Comparison of ENCODE assay signal across 9 mouse cellular contexts in genomic region chr1:75289376-75289775, GRCm38 (mm10). TPM values are rescaled to one million over a fixed set of nuclear protein-coding genes. Genes with fewer than 3 reads are reported as not detected.
DNase-seq lines count a peak whose midpoint lies in the region; ATAC-seq and TF ChIP-seq lines count a peak whose summit lies in the region.
"Had no signal": no experiment of that assay in that cellular context is flagged by ENCODE, and none has a peak within 500 bp of the region (broad histone marks: within the 10 kb centered on the region; RNA-seq: fewer than 3 reads in every experiment).

No protein-coding gene starts in this region.

- H3K27me3 ChIP-seq in kidney, embryonic 15.5 days, result 0 out of 2 replicates have a peak, but pooled peaks cover 3% of the 10 kb centered on the region
- no peaks in the 10 kb centered on the region for H3K27me3 ChIP-seq in midbrain, embryonic 16.5 days (ENCODE audit: control insufficient read depth, insufficient read depth, low read depth, low read length)

- H3K4me2 ChIP-seq in kidney, embryonic 15.5 days, result no peak overlapping the region
- peak overlapping the region; percentile 33; the same call in 1 of the 2 replicates for H3K4me2 ChIP-seq in midbrain, embryonic 16.5 days (ENCODE audit: low read length)

- no peak overlapping the region for H3K9ac ChIP-seq in kidney, embryonic 15.5 days
- H3K9ac ChIP-seq in midbrain, embryonic 16.5 days (ENCODE audit: low read depth, low read length), result peak overlapping the region; percentile 49; the same call in 1 of the 2 replicates

- TF ChIP-seq CTCF in lung, adult 2 months (IDR thresholded peaks at IDR 0.05; ENCODE audit: insufficient read depth, low read length), result no peak

- ATAC-seq in kidney, embryonic 15.5 days (replicated peaks; ENCODE audit: low FRiP score), result 0 out of 2 replicates have a peak, but pooled peaks have one; percentile 33
- ATAC-seq in midbrain, embryonic 16.5 days, result peak; percentile 95

- no peak overlapping the region for H3K27ac ChIP-seq in kidney, embryonic 15.5 days
- H3K27ac ChIP-seq in midbrain, embryonic 16.5 days (ENCODE audit: low read length), result peak overlapping the region; percentile 85

- no peak for TF ChIP-seq POLR2A in lung, adult 2 months (IDR thresholded peaks at IDR 0.05; ENCODE audit: borderline replicate concordance, extremely low read depth, low read depth, low read length)

- no peaks in the 10 kb centered on the region for H3K9me3 ChIP-seq in kidney, embryonic 15.5 days (replicated peaks)
- no peaks in the 10 kb centered on the region for H3K9me3 ChIP-seq in midbrain, embryonic 16.5 days (replicated peaks; ENCODE audit: control insufficient read depth, low read length, poor library complexity, severe bottlenecking)

- H3K36me3 ChIP-seq in kidney, embryonic 15.5 days, result no peaks in the 10 kb centered on the region
- no peaks in the 10 kb centered on the region for H3K36me3 ChIP-seq in midbrain, embryonic 16.5 days (ENCODE audit: control insufficient read depth, insufficient read depth, low read length)

- H3K4me1 ChIP-seq in kidney, embryonic 15.5 days, result peaks cover 5% of the 10 kb centered on the region; the same call in 1 of the 2 replicates
- H3K4me1 ChIP-seq in midbrain, embryonic 16.5 days (ENCODE audit: control insufficient read depth, insufficient read depth, low read length), result peaks cover 26% of the 10 kb centered on the region
- no peaks in the 10 kb centered on the region; the same call in 1 of the 2 replicates for H3K4me1 ChIP-seq in lung, adult 2 months (ENCODE audit: control insufficient read depth, insufficient read depth, low read length)

- 9% methylated on average over 7 of the region's 7 CpGs for WGBS in kidney, embryonic 15.5 days
- WGBS in midbrain, embryonic 16.5 days, result 3% methylated on average over 7 of the region's 7 CpGs
- WGBS in lung, adult 2 months, result 16% methylated on average over 7 of the region's 7 CpGs

- intact Hi-C loops in heart, postnatal 36 days (cut with DNase I), result no loop called here

- H3K4me3 ChIP-seq in kidney, embryonic 15.5 days (replicated peaks), result no peak overlapping the region
- H3K4me3 ChIP-seq in midbrain, embryonic 16.5 days (ENCODE audit: low read depth, low read length), result no peak overlapping the region
- H3K4me3 ChIP-seq in lung, adult 2 months (replicated peaks; ENCODE audit: extremely low read depth, low read depth, low read length), result no peak overlapping the region

- no peak for DNase-seq in kidney, postnatal 36 days
- peak; percentile 78 for DNase-seq in embryo, embryonic 11 days
- DNase-seq in heart, postnatal 36 days, result peak; percentile 12 to 28
- no peak for DNase-seq in thymus, postnatal 25 days
- DNase-seq in thymus, postnatal 10 days (ENCODE audit: low spot score in 2 of 2), result no peak
- DNase-seq in lung, adult 2 months, result no peak

RNA-seq across cellular contexts. Expression of gene Resp18, which starts 11.2 kb away (rescaled TPM):
- 1.5 and 10.1 TPM in 2 replicates for polyA plus RNA-seq in kidney, embryonic 15.5 days (2015; fragmentation: Nextera tagmentation; extraction: Ambion mirVana)
- total RNA-seq in heart, postnatal 36 days (2021), result not detected
- 209 and 241 TPM in 2 replicates for polyA plus RNA-seq in midbrain, embryonic 16.5 days (2015; fragmentation: Nextera tagmentation; extraction: Ambion mirVana)
- polyA plus RNA-seq in lung, adult 2 months (2012; rRNA removed), result 1.2 and 2.5 TPM in 2 replicates

RNA-seq across cellular contexts. Expression of gene Ptprn, which starts 25.1 kb away (rescaled TPM):
- 0.48 and 2.3 TPM in 2 replicates for polyA plus RNA-seq in kidney, embryonic 15.5 days (2015; fragmentation: Nextera tagmentation; extraction: Ambion mirVana)
- under 1 TPM; 0.92 to 0.95 TPM for total RNA-seq in heart, postnatal 36 days (2021)
- 26.3 and 33.4 TPM in 2 replicates for polyA plus RNA-seq in midbrain, embryonic 16.5 days (2015; fragmentation: Nextera tagmentation; extraction: Ambion mirVana)
- 2.1 and 2.5 TPM in 2 replicates for polyA plus RNA-seq in lung, adult 2 months (2012; rRNA removed)

RNA-seq across cellular contexts. Expression of gene Dnpep, which starts 28.4 kb away (rescaled TPM):
- polyA plus RNA-seq in kidney, embryonic 15.5 days (2015; fragmentation: Nextera tagmentation; extraction: Ambion mirVana), result 136 and 153 TPM in 2 replicates
- 10 to 100 TPM; 78.0 to 89.7 TPM for total RNA-seq in heart, postnatal 36 days (2021)
- 136 and 145 TPM in 2 replicates for polyA plus RNA-seq in midbrain, embryonic 16.5 days (2015; fragmentation: Nextera tagmentation; extraction: Ambion mirVana)
- 104 and 129 TPM in 2 replicates for polyA plus RNA-seq in lung, adult 2 months (2012; rRNA removed)

RNA-seq across cellular contexts. Expression of gene Dnajb2, which starts 53.2 kb away (rescaled TPM):
- polyA plus RNA-seq in kidney, embryonic 15.5 days (2015; fragmentation: Nextera tagmentation; extraction: Ambion mirVana), result 33.8 and 38.6 TPM in 2 replicates
- 100 to 1,000 TPM; 104 to 112 TPM for total RNA-seq in heart, postnatal 36 days (2021)
- polyA plus RNA-seq in midbrain, embryonic 16.5 days (2015; fragmentation: Nextera tagmentation; extraction: Ambion mirVana), result 79.4 and 84.3 TPM in 2 replicates
- 54.5 and 56.1 TPM in 2 replicates for polyA plus RNA-seq in lung, adult 2 months (2012; rRNA removed)

RNA-seq across cellular contexts. Expression of gene A630095N17Rik, which starts 57.5 kb away (rescaled TPM):
- polyA plus RNA-seq in kidney, embryonic 15.5 days (2015; fragmentation: Nextera tagmentation; extraction: Ambion mirVana), result not detected in 2 replicates
- total RNA-seq in heart, postnatal 36 days (2021), result not detected
- polyA plus RNA-seq in midbrain, embryonic 16.5 days (2015; fragmentation: Nextera tagmentation; extraction: Ambion mirVana), result not detected in 2 replicates
- polyA plus RNA-seq in lung, adult 2 months (2012; rRNA removed), result not detected in 2 replicates
- polyA plus RNA-seq: intestine, embryonic 14.5 days had no signal

Comparison
In these comparisons a context has a peak if more than half of its experiments do, and no peak if none do; other contexts are left out.
1. DNase-seq: peak in embryo, embryonic 11 days (single experiment) and heart, postnatal 36 days (2 of 2); none in kidney, postnatal 36 days (0 of 2), thymus, postnatal 25 days (single experiment), thymus, postnatal 10 days (0 of 2) and lung, adult 2 months (single experiment).
2. RNA of gene Resp18, which starts 11.2 kb away (polyA plus RNA-seq): 209 to 241 TPM in midbrain, embryonic 16.5 days; 1.5 to 10.1 TPM in kidney, embryonic 15.5 days and 1.2 to 2.5 TPM in lung, adult 2 months; every median in the first group is over 10 times any median in the second.